Mouse (Mus musculus) lung, adult 2 months (tissue): ENCODE measurements around the gene Ankdd1b.

ENCODE experiments used
- CTCF ChIP-seq: fragments of 200-500 bp; IDR thresholded peaks from 2 replicates; pipeline ENCODE4 v1.5.1; 2011; ENCODE audit warnings: mild to moderate bottlenecking, low read length, control low read depth; ENCODE audit not compliant: insufficient read depth
- POLR2A ChIP-seq: fragments of 200-500 bp; IDR thresholded peaks from 2 replicates; pipeline ENCODE4 v1.6.1; 2011; ENCODE audit warnings: low read depth, mild to moderate bottlenecking, control low read depth, low read length, borderline replicate concordance; ENCODE audit errors: extremely low read depth

- TF ChIP-seq POLR2A (no peak), CTCF (no peak)
Measured at GRCm38 (mm10) chr13:96450205-96450856, 20.7 kb downstream of the Ankdd1b start.
